Mouse (Mus musculus): Measurements from ENCODE around the gene Traf3ip3. TPM values are rescaled to one million over a fixed set of nuclear protein-coding genes. Genes with fewer than 3 reads are reported as not detected.

Gene Traf3ip3
- total RNA-seq, 2 experiments from 2014 or later: 40.9 to 85.8 TPM

- ATAC-seq (replicated peaks; ENCODE audit: poor library complexity): peak; percentile 96
Observed at GRCm38 (mm10) chr1:193129786-193130455, 71.6 kb downstream of the Traf3ip3 start, which contains the start of gene Diexf. Gene Diexf (minus strand): TSS chr1:193130272.

GRCm38 (mm10) chr1:193129321-193129720 lies 72.2 kb downstream of the Traf3ip3 start:
- no peak for ATAC-seq (replicated peaks; ENCODE audit: poor library complexity)

GRCm38 (mm10) chr1:193128055-193128454 lies 73.4 kb downstream of the Traf3ip3 start:
- ATAC-seq (replicated peaks; ENCODE audit: poor library complexity): no peak

GRCm38 (mm10) chr1:193125835-193126234 lies 75.7 kb downstream of the Traf3ip3 start:
- ATAC-seq (replicated peaks; ENCODE audit: poor library complexity): 0 out of 2 replicates have a peak, but pooled peaks have one; percentile 23

Other genes starting within 250 kb of the Traf3ip3 start
- gene Syt14, start 165.9 kb downstream of the Traf3ip3 start, total RNA-seq (2015): 0.02 TPM in 1 of 2 replicates, not detected in the other
- gene Syt14, start 165.9 kb downstream of the Traf3ip3 start, total RNA-seq (2017): 0.03 TPM in 1 of 2 replicates, not detected in the other
- gene Diexf, start 71.4 kb downstream of the Traf3ip3 start, total RNA-seq (2015): 11.3 and 15.1 TPM in 2 replicates
- gene Diexf, start 71.4 kb downstream of the Traf3ip3 start, total RNA-seq (2017): 20.7 and 33.6 TPM in 2 replicates
- 0.10 and 0.89 TPM in 2 replicates for gene Irf6, start 48.6 kb downstream of the Traf3ip3 start, total RNA-seq (2015)
- gene Irf6, start 48.6 kb downstream of the Traf3ip3 start, total RNA-seq (2017): 0.10 and 0.46 TPM in 2 replicates
- 5.1 and 6.5 TPM in 2 replicates for gene A130010J15Rik, start 33.7 kb downstream of the Traf3ip3 start, total RNA-seq (2015)
- gene A130010J15Rik, start 33.7 kb downstream of the Traf3ip3 start, total RNA-seq (2017): 11.8 and 14.0 TPM in 2 replicates
- 5.7 and 8.8 TPM in 2 replicates for gene Lamb3, start 6.0 kb upstream of the Traf3ip3 start, total RNA-seq (2015)
- gene Lamb3, start 6.0 kb upstream of the Traf3ip3 start, total RNA-seq (2017): 1.9 and 9.7 TPM in 2 replicates
- 74.0 and 84.4 TPM in 2 replicates for gene Hsd11b1, start 62.4 kb upstream of the Traf3ip3 start, total RNA-seq (2015)
- 34.5 and 39.9 TPM in 2 replicates for gene Hsd11b1, start 62.4 kb upstream of the Traf3ip3 start, total RNA-seq (2017)
- gene G0s2, start 71.5 kb upstream of the Traf3ip3 start, total RNA-seq (2015): 9.3 and 11.9 TPM in 2 replicates
- 14.2 and 27.8 TPM in 2 replicates for gene G0s2, start 71.5 kb upstream of the Traf3ip3 start, total RNA-seq (2017)
- not detected in 2 replicates for gene Camk1g, start 168.6 kb upstream of the Traf3ip3 start, total RNA-seq (2015)
- gene Camk1g, start 168.6 kb upstream of the Traf3ip3 start, total RNA-seq (2017): not detected in 2 replicates

Data from megakaryocyte progenitor cell, adult 5-6 weeks (primary cell).